Mouse (Mus musculus) liver, adult 2 months (tissue): Measurements from ENCODE around the gene Pramef20.

Source experiments
- CTCF ChIP-seq: fragments of 200-500 bp; IDR thresholded peaks from 2 replicates; pipeline ENCODE4 v1.5.1; 2011; ENCODE audit warnings: low read depth, low read length, control low read depth
- POLR2A ChIP-seq: fragments of 200-500 bp; IDR thresholded peaks from 2 replicates; pipeline ENCODE4 v1.6.1; 2011; ENCODE audit warnings: low read length, control low read depth; ENCODE audit not compliant: insufficient read depth; ENCODE audit errors: extremely low read depth

DNA sequence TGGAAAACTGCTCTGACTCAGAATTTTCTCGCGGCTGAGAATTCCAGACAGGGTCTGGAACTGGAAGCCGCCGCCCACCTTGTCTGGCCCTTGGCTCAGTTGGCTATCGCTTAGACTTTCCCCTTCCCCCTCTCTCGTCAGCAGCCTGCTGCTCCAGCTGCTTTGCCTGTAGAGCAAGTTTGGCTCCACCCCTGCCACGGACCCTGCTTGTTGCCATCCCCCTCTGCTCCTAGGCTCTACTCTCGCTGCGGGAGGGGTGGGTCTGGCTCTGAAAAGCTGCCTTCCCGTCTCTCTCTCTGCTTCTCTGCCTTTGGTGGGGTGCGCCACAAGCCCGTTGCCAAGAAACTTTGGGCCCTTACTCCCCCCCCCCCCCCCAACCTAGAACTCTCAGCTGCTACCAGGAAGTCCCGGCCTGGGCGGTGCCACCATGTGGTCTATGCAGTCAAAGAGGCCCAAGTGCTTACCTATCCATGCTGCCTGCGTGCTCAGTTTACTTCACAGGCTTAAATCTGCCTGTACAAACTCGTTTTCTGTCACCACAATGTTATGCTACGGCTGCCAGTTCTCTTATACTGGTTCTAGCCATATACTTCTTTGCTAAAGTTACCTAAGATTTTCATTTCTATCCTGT, 26.8 kb upstream of the Pramef20 start:
- no peak for TF ChIP-seq POLR2A
- no peak for TF ChIP-seq CTCF
